In the genomic region with DNA sequence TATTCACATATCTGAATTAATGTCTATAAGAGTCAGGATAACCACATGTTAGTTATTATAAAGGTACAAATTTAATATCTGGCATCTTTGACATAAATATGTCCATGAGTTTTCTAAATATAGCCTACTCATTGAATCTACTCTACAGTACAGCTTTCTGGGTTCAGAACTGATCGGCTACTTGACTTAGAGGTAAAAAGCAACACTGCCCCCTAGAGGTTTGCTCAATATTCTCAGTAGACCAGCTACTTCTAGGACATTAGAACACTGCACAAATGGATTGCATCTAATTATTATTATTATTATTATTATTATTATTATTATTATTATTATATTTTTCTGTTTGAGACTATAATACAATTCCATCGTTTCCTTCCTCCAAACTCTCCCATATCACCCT, we compare ENCODE assay signal across 10 mouse cellular contexts.
DNase-seq lines count a peak whose midpoint lies in the region; ATAC-seq lines count a peak whose summit lies in the region.
"Had no signal": no experiment of that assay in that cellular context is flagged by ENCODE, and none has a peak within 500 bp of the region (broad histone marks: within the 10 kb centered on the region; RNA-seq: fewer than 3 reads in every experiment).

No protein-coding gene starts in this region.

- no peaks in the 10 kb centered on the region for H3K36me3 ChIP-seq in hindbrain, embryonic 14.5 days (replicated peaks; ENCODE audit: control insufficient read depth, insufficient read depth)
- no peaks in the 10 kb centered on the region for H3K36me3 ChIP-seq in hindbrain, embryonic 13.5 days
- H3K36me3 ChIP-seq in neural tube, embryonic 11.5 days (ENCODE audit: control insufficient read depth, insufficient read depth, low read length): no peaks in the 10 kb centered on the region
- H3K36me3 ChIP-seq in neural tube, embryonic 15.5 days: no peaks in the 10 kb centered on the region
- H3K36me3 ChIP-seq: stomach, embryonic 15.5 days had no signal

- no peak overlapping the region for H3K4me3 ChIP-seq in hindbrain, embryonic 14.5 days (replicated peaks; ENCODE audit: low read length)
- H3K4me3 ChIP-seq in hindbrain, embryonic 13.5 days: no peak overlapping the region
- H3K4me3 ChIP-seq in neural tube, embryonic 11.5 days (ENCODE audit: low read depth, low read length): no peak overlapping the region
- no peak overlapping the region for H3K4me3 ChIP-seq in neural tube, embryonic 15.5 days (replicated peaks)
- H3K4me3 ChIP-seq: erythroblast, embryonic 14.5 days; stomach, embryonic 15.5 days had no signal

- H3K27me3 ChIP-seq in hindbrain, embryonic 14.5 days (ENCODE audit: control insufficient read depth, insufficient read depth, low read length): no peaks in the 10 kb centered on the region
- H3K27me3 ChIP-seq in hindbrain, embryonic 13.5 days: no peaks in the 10 kb centered on the region
- no peaks in the 10 kb centered on the region for H3K27me3 ChIP-seq in neural tube, embryonic 11.5 days (ENCODE audit: control insufficient read depth, insufficient read depth, low read length)
- no peaks in the 10 kb centered on the region for H3K27me3 ChIP-seq in neural tube, embryonic 15.5 days (replicated peaks)
- H3K27me3 ChIP-seq: stomach, embryonic 15.5 days had no signal

- H3K9me3 ChIP-seq in hindbrain, embryonic 14.5 days (ENCODE audit: control insufficient read depth, low read length): no peaks in the 10 kb centered on the region
- H3K9me3 ChIP-seq in hindbrain, embryonic 13.5 days: no peaks in the 10 kb centered on the region
- no peaks in the 10 kb centered on the region for H3K9me3 ChIP-seq in neural tube, embryonic 11.5 days (ENCODE audit: control insufficient read depth, low read length)
- no peaks in the 10 kb centered on the region for H3K9me3 ChIP-seq in neural tube, embryonic 15.5 days (replicated peaks)
- H3K9me3 ChIP-seq: stomach, embryonic 15.5 days had no signal

- H3K27ac ChIP-seq in hindbrain, embryonic 14.5 days: no peak overlapping the region
- no peak overlapping the region for H3K27ac ChIP-seq in hindbrain, embryonic 13.5 days
- no peak overlapping the region for H3K27ac ChIP-seq in neural tube, embryonic 11.5 days (ENCODE audit: low read depth, low read length)
- H3K27ac ChIP-seq in neural tube, embryonic 15.5 days (replicated peaks): no peak overlapping the region
- H3K27ac ChIP-seq: stomach, embryonic 15.5 days had no signal

- H3K4me2 ChIP-seq in hindbrain, embryonic 14.5 days (replicated peaks): no peak overlapping the region
- no peak overlapping the region for H3K4me2 ChIP-seq in hindbrain, embryonic 13.5 days
- H3K4me2 ChIP-seq in neural tube, embryonic 11.5 days (ENCODE audit: low read depth): no peak overlapping the region
- H3K4me2 ChIP-seq in neural tube, embryonic 15.5 days: no peak overlapping the region
- H3K4me2 ChIP-seq: stomach, embryonic 15.5 days had no signal

- no peaks in the 10 kb centered on the region for H3K4me1 ChIP-seq in hindbrain, embryonic 14.5 days (replicated peaks; ENCODE audit: control insufficient read depth, insufficient read depth, low read length)
- H3K4me1 ChIP-seq in hindbrain, embryonic 13.5 days (replicated peaks): no peaks in the 10 kb centered on the region
- no peaks in the 10 kb centered on the region for H3K4me1 ChIP-seq in neural tube, embryonic 11.5 days (ENCODE audit: control insufficient read depth, insufficient read depth, low read length)
- H3K4me1 ChIP-seq in neural tube, embryonic 15.5 days: no peaks in the 10 kb centered on the region
- H3K4me1 ChIP-seq: stomach, embryonic 15.5 days had no signal

- 32% methylated on average over 2 of the region's 2 CpGs for WGBS in hindbrain, embryonic 14.5 days
- 40% methylated on average over 2 of the region's 2 CpGs for WGBS in hindbrain, embryonic 13.5 days
- 40% methylated on average over 2 of the region's 2 CpGs for WGBS in neural tube, embryonic 11.5 days
- WGBS in neural tube, embryonic 15.5 days: 44% methylated on average over 2 of the region's 2 CpGs

- no peak overlapping the region for H3K9ac ChIP-seq in hindbrain, embryonic 14.5 days
- no peak overlapping the region for H3K9ac ChIP-seq in hindbrain, embryonic 13.5 days
- H3K9ac ChIP-seq in neural tube, embryonic 11.5 days (ENCODE audit: low read length): no peak overlapping the region
- no peak overlapping the region for H3K9ac ChIP-seq in neural tube, embryonic 15.5 days (replicated peaks)
- H3K9ac ChIP-seq: stomach, embryonic 15.5 days had no signal

- peak; percentile 67 for DNase-seq in hindbrain, embryonic 14.5 days (ENCODE audit: low spot score)
- no peak for DNase-seq in neural tube, embryonic 11.5 days (ENCODE audit: low spot score)
- DNase-seq in retina, postnatal 7 days (ENCODE audit: low read depth, low spot score): peak; percentile 8
- DNase-seq in urinary bladder, postnatal 14 days (ENCODE audit: low spot score): no peak

- ATAC-seq in hindbrain, embryonic 14.5 days (ENCODE audit: low FRiP score): no peak
- no peak for ATAC-seq in hindbrain, embryonic 13.5 days (ENCODE audit: low FRiP score)
- peak; percentile 74; the same call in 1 of the 2 replicates for ATAC-seq in neural tube, embryonic 11.5 days (ENCODE audit: insufficient read depth, low FRiP score, low TSS enrichment)
- no peak for ATAC-seq in neural tube, embryonic 15.5 days (ENCODE audit: low FRiP score)
- 0 out of 2 replicates have a peak, but pooled peaks have one; percentile 39 for ATAC-seq in common myeloid progenitor, adult 5-6 weeks (replicated peaks; ENCODE audit: low read depth, poor library complexity, severe bottlenecking)
- ATAC-seq in megakaryocyte progenitor cell, adult 5-6 weeks (replicated peaks; ENCODE audit: poor library complexity): no peak

Comparison
In these comparisons a context has a peak if more than half of its experiments do, and no peak if none do; other contexts are left out.
1. ATAC-seq: peak in neural tube, embryonic 11.5 days (single experiment) and common myeloid progenitor, adult 5-6 weeks (single experiment); none in hindbrain, embryonic 14.5 days (single experiment), hindbrain, embryonic 13.5 days (single experiment), neural tube, embryonic 15.5 days (single experiment) and megakaryocyte progenitor cell, adult 5-6 weeks (single experiment).
2. DNase-seq: peak in hindbrain, embryonic 14.5 days (single experiment) and retina, postnatal 7 days (single experiment); none in neural tube, embryonic 11.5 days (single experiment) and urinary bladder, postnatal 14 days (single experiment).